Mouse (Mus musculus) ES-E14 (cell line): ENCODE measurements around the gene Edem2. TPM values are rescaled to one million over a fixed set of nuclear protein-coding genes. Genes with fewer than 3 reads are reported as not detected.

Experiments used
- DNase-seq: peaks from one replicate; pipeline ENCODE4 v3.0.0-alpha.2; 2013; ENCODE audit warnings: low read depth, low spot score
- H3K27ac ChIP-seq: 2 replicates; pipeline ENCODE4 v1.5.1; 2012; ENCODE audit warnings: low read depth, mild to moderate bottlenecking, low read length, moderate library complexity, mixed read lengths; ENCODE audit not compliant: poor library complexity, insufficient read depth, severe bottlenecking
- H3K36me3 ChIP-seq: 2 replicates; pipeline ENCODE4 v1.6.1; 2012; ENCODE audit warnings: mild to moderate bottlenecking, low read length, moderate library complexity, mixed read lengths; ENCODE audit not compliant: control insufficient read depth, poor library complexity, insufficient read depth, severe bottlenecking
- H3K4me1 ChIP-seq, 2 experiments: fragments of 150-350 bp in 1 of 2; sonication (generic) in 1 of 2; 2 replicates each; pipeline ENCODE4 v1.6.1; 2012; ENCODE audit warnings: low read length in 2 of 2, mild to moderate bottlenecking in 1 of 2, mixed read lengths in 1 of 2; ENCODE audit not compliant: control insufficient read depth in 2 of 2, insufficient read depth in 2 of 2, poor library complexity in 1 of 2
- H3K4me3 ChIP-seq, 2 experiments: fragments of 150-350 bp in 1 of 2; sonication (generic) in 1 of 2; 2 replicates each; pipeline ENCODE4 v1.5.1; 2012; ENCODE audit warnings: low read length in 2 of 2, low read depth in 1 of 2, mild to moderate bottlenecking in 1 of 2, mixed read lengths in 1 of 2; ENCODE audit not compliant: insufficient read depth in 1 of 2, poor library complexity in 1 of 2, severe bottlenecking in 1 of 2
- H3K9ac ChIP-seq: 2 replicates; pipeline ENCODE4 v1.6.1; 2012; ENCODE audit warnings: low read depth, mild to moderate bottlenecking, low read length, mixed read lengths; ENCODE audit not compliant: poor library complexity, insufficient read depth, severe bottlenecking
- H3K9me3 ChIP-seq: fragments of 150-350 bp; sonication (generic); 2 replicates; pipeline ENCODE4 v1.6.1; 2012; ENCODE audit warnings: low read depth, mild to moderate bottlenecking, low read length; ENCODE audit not compliant: control insufficient read depth, insufficient read depth
- CHD2 ChIP-seq: IDR thresholded peaks from 2 replicates; pipeline ENCODE4 v1.6.1; 2014; ENCODE audit warnings: mild to moderate bottlenecking, low read depth, low read length, inconsistent platforms
- HCFC1 ChIP-seq: IDR thresholded peaks from 2 replicates; pipeline ENCODE4 v1.6.1; 2012; ENCODE audit warnings: low read length, inconsistent platforms, borderline replicate concordance; ENCODE audit not compliant: insufficient read depth
- MAFK ChIP-seq: IDR thresholded peaks from 2 replicates; pipeline ENCODE4 v1.6.1; 2014; ENCODE audit warnings: mild to moderate bottlenecking, low read depth, low read length, inconsistent platforms; ENCODE audit not compliant: insufficient read depth
- ZC3H11A ChIP-seq: IDR thresholded peaks from 2 replicates; pipeline ENCODE4 v1.6.1; 2012; ENCODE audit warnings: low read depth, mild to moderate bottlenecking, inconsistent platforms, low read length, borderline replicate concordance
- ZNF384 ChIP-seq: IDR thresholded peaks from 2 replicates; pipeline ENCODE4 v1.6.1; 2012; ENCODE audit warnings: low read depth, low read length, inconsistent platforms
- in situ Hi-C, 2 experiments: fragments of 600-800 bp; cut with MboI; formaldehyde crosslinking; loops; one replicate each; pipeline ENCODE4 v1.15.1; 2025; ENCODE audit warnings: low sequenced_read_pairs in 2 of 2, inconsistent platforms in 1 of 2; ENCODE audit not compliant: unreplicated experiment in 2 of 2
- total RNA-seq: library from RNA; depleted of rRNA; stranded (reverse); fragments of 300-350 nt; gene quantifications from 2 replicates; pipeline ENCODE4 v1.2.3, GENCODE M21; 2012

Edem2 gene
- total RNA-seq, 1 experiment = 38.4 TPM

- TF ChIP-seq CHD2 = no peak
- TF ChIP-seq ZC3H11A = no peak
- TF ChIP-seq MAFK = no peak
- no peak for TF ChIP-seq HCFC1
- no peak for TF ChIP-seq ZNF384
- H3K36me3 ChIP-seq = no peaks in the 10 kb centered on the region
- in situ Hi-C loops = loop anchor here in 1 of 2 experiments (10.0 kb wide), 1 partner anchor 272 kb away; no protein-coding TSS in a partner anchor
- peaks cover 0 to 4% of the 10 kb centered on the region in 2 experiments; a peak in 1 of 4 replicates for H3K4me1 ChIP-seq
- H3K4me3 ChIP-seq = no peak overlapping the region
- no peak for DNase-seq
- H3K9ac ChIP-seq = no peak overlapping the region
- H3K27ac ChIP-seq = no peak overlapping the region
- no peaks in the 10 kb centered on the region for H3K9me3 ChIP-seq
Measured at GRCm38 (mm10) chr2:155776824-155777687, 47.8 kb upstream of the Edem2 start.

DNA sequence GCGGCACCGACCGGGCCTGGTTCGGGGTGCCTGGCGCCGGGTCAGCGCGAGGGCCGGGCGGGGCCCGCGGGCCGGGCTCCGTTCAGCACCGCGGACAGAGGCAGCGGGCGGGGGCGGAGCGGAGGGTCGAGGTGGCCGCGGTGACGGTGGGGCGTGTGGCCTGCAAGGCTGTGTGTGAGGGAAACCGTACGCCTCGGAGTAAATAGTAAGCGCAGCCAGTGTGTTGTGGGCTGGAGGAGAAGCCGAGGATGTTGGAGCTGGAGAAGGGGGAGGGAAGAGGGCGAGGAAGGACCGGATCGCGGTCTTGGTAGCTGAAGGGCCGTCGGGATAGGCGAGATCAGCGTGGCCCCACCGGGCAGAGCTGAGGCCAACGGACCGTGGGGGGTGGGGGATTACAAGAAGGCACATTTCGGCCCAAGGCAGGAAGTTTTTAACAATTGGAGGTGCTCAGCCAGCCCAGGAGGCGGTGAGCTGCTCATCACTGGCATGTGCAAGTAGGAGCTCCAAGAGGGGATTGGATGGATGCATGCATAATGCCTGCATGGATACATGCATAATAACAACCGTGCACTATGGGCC is 46.5 kb upstream of the Edem2 start:
- H3K27ac ChIP-seq = no peak overlapping the region
- peak overlapping the region; percentile 38; the same call in 1 of the 2 replicates for H3K9ac ChIP-seq
- no peaks in the 10 kb centered on the region for H3K9me3 ChIP-seq
- peak overlapping the region; percentile 66 to 76 for H3K4me3 ChIP-seq
- H3K36me3 ChIP-seq = no peaks in the 10 kb centered on the region
- peaks cover 0 to 4% of the 10 kb centered on the region in 2 experiments; a peak in 1 of 4 replicates for H3K4me1 ChIP-seq
- TF ChIP-seq MAFK = no peak
- no peak for TF ChIP-seq ZNF384
- TF ChIP-seq ZC3H11A = no peak
- in situ Hi-C loops = loop anchor here in 1 of 2 experiments (10.0 kb wide), 1 partner anchor 271 kb away; no protein-coding TSS in a partner anchor
- DNase-seq = no peak

DNA sequence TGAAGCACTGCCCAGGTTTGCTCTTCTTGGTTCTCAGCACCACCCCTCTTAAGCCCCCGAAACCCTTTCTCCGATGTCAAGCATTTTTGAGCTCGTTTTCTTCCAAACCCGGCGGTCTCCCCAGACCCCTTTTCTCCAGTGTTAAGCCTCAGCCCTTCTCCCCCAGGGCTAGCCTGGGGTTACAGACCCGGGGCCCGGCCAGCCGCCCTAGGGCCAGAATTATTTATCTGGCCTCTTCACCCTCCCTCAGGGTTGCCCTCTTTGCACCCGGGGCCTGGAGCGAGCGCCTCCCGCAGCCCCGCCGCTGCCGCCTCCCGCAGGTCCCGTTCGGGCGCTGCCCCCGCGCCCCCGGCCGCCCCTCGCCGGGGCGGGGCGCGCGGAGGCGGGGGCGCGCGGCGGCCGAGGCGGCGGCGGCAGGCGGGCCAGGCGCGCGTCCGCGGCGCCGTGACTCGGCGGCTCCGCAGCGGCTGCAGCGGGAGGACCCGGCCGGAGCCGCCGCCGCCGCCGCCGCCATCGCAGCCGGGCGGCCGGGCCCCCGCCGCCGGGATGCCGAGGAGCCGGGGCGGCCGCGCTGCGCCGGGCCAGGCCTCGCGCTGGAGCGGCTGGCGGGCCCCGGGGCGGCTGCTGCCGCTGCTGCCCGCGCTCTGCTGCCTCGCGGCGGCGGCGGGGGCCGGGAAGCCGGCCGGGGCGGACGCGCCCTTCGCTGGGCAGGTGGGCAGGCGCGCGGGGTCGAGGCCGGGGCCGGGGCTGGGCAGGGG is 45.8 kb upstream of the Edem2 start, which contains the start of gene Mmp24:
Gene Mmp24 (plus strand): TSS at position 416 of the 758 bp plus-strand sequence.
- in situ Hi-C loops = loop anchor here in 1 of 2 experiments (10.0 kb wide), 1 partner anchor 270 kb away; no protein-coding TSS in a partner anchor
- no peak for DNase-seq
- H3K9ac ChIP-seq = peak within 1 kb of the TSS; percentile 38; the same call in 1 of the 2 replicates
- H3K4me3 ChIP-seq = peak within 1 kb of the TSS; percentile 66 to 76
- H3K36me3 ChIP-seq = no peaks in the 10 kb centered on the region
- no peak for TF ChIP-seq ZNF384
- no peak for TF ChIP-seq ZC3H11A
- TF ChIP-seq HCFC1 = no peak
- TF ChIP-seq MAFK = no peak
- no peak for TF ChIP-seq CHD2
- H3K27ac ChIP-seq = no peak within 1 kb of the TSS; the same call in 1 of the 2 replicates
- H3K9me3 ChIP-seq = no peaks in the 10 kb centered on the region
- H3K4me1 ChIP-seq = peaks cover 0 to 4% of the 10 kb centered on the region in 2 experiments; a peak in 1 of 4 replicates

GRCm38 (mm10) chr2:155774261-155774926 is 45.1 kb upstream of the Edem2 start:
- Histone ChIP-seq H3K36me3 (no peaks in the 10 kb centered on the region), H3K4me1 (peaks cover 0 to 4% of the 10 kb centered on the region in 2 experiments; a peak in 1 of 4 replicates), H3K9ac (no peak overlapping the region), H3K4me3 (peak overlapping the region; percentile 48 to 76; a peak in 2 of 4 replicates), H3K9me3 (no peaks in the 10 kb centered on the region), H3K27ac (no peak overlapping the region; the same call in 1 of the 2 replicates)
- TF ChIP-seq ZC3H11A (no peak), HCFC1 (no peak), CHD2 (no peak), MAFK (no peak), ZNF384 (no peak)
- no peak for DNase-seq
- in situ Hi-C loops = loop anchor here in 1 of 2 experiments (10.0 kb wide), 1 partner anchor 270 kb away; no protein-coding TSS in a partner anchor
